Mouse (Mus musculus) thymus, adult 2 months (tissue): Measurements from ENCODE around the gene Borcs6.

Source experiments
- CTCF ChIP-seq: fragments of 200-500 bp; IDR thresholded peaks from 2 replicates; pipeline ENCODE4 v1.5.1; 2012; ENCODE audit warnings: mild to moderate bottlenecking, control low read depth, low read length, moderate library complexity, borderline replicate concordance; ENCODE audit not compliant: control insufficient read depth, poor library complexity, insufficient read depth; ENCODE audit errors: extremely low read depth
- POLR2A ChIP-seq: fragments of 200-500 bp; IDR thresholded peaks from 2 replicates; pipeline ENCODE4 v1.6.1; 2012; ENCODE audit warnings: mild to moderate bottlenecking, low read length, control low read depth, moderate library complexity; ENCODE audit not compliant: control insufficient read depth, poor library complexity, insufficient read depth; ENCODE audit errors: extremely low read depth

GRCm38 (mm10) chr11:69085608-69086007, 26.1 kb downstream of the Borcs6 start:
- no peak for TF ChIP-seq CTCF
- TF ChIP-seq POLR2A, result no peak
